Mouse (Mus musculus): ENCODE results near the gene Gnat3. TPM values are rescaled to one million over a fixed set of nuclear protein-coding genes. Genes with fewer than 3 reads are reported as not detected.
A peak's percentile ranks its signal among the peaks of the same experiment; 100 is the strongest.

Gnat3 gene
- total RNA-seq, 2 experiments from 2014 or later = not detected

GRCm38 (mm10) chr5:18004824-18005611 lies 42.7 kb downstream of the Gnat3 start:
- intact Hi-C loops (cut with DNase I) = no loop called here
- no peak for DNase-seq

GRCm38 (mm10) chr5:18006157-18006556 lies 43.8 kb downstream of the Gnat3 start:
- DNase-seq = peak; percentile 14 to 22
- intact Hi-C loops (cut with DNase I) = no loop called here

GRCm38 (mm10) chr5:18007067-18007466 lies 44.7 kb downstream of the Gnat3 start:
- intact Hi-C loops (cut with DNase I) = no loop called here
- no peak for DNase-seq

- intact Hi-C loops (cut with DNase I) = no loop called here
- DNase-seq = no peak
Measured at GRCm38 (mm10) chr5:18010301-18010700, 48.0 kb downstream of the Gnat3 start.

- intact Hi-C loops (cut with DNase I) = no loop called here
- no peak for DNase-seq
Measured at GRCm38 (mm10) chr5:18013196-18013595, 50.8 kb downstream of the Gnat3 start.

GRCm38 (mm10) chr5:18014209-18014829 lies 52.0 kb downstream of the Gnat3 start:
- DNase-seq = no peak
- intact Hi-C loops (cut with DNase I) = no loop called here

GRCm38 (mm10) chr5:18023347-18023746 lies 61.0 kb downstream of the Gnat3 start:
- intact Hi-C loops (cut with DNase I) = no loop called here
- no peak for DNase-seq

- DNase-seq = no peak
- intact Hi-C loops (cut with DNase I) = no loop called here
Measured at GRCm38 (mm10) chr5:18027531-18027930, 65.2 kb downstream of the Gnat3 start.

- DNase-seq = no peak
- intact Hi-C loops (cut with DNase I) = no loop called here
Measured at GRCm38 (mm10) chr5:18035848-18036638, 73.7 kb downstream of the Gnat3 start.

- peak; percentile 60 to 65 for DNase-seq
- intact Hi-C loops (cut with DNase I) = loop anchor here (2.0 kb wide), 1 partner anchor 226 kb away; no protein-coding TSS in a partner anchor
Measured at GRCm38 (mm10) chr5:18043022-18043421, 80.7 kb downstream of the Gnat3 start.

GRCm38 (mm10) chr5:18048841-18049240 lies 86.5 kb downstream of the Gnat3 start:
- DNase-seq = no peak
- intact Hi-C loops (cut with DNase I) = no loop called here

- no peak for DNase-seq
- intact Hi-C loops (cut with DNase I) = no loop called here
Measured at GRCm38 (mm10) chr5:18055323-18055722, 93.0 kb downstream of the Gnat3 start.

Other genes starting within 250 kb of the Gnat3 start
- 100 to 1,000 TPM; 264 to 332 TPM for gene Cd36, start 73.7 kb upstream of the Gnat3 start, total RNA-seq (2021)